Mouse (Mus musculus) CH12.LX (cell line): ENCODE measurements around the gene Psmd3. TPM values are rescaled to one million over a fixed set of nuclear protein-coding genes. Genes with fewer than 3 reads are reported as not detected.
A peak's percentile ranks its signal among the peaks of the same experiment; 100 is the strongest.

ENCODE experiments used
- DNase-seq: peaks from one replicate; pipeline ENCODE4 v3.0.0-alpha.2; 2013; ENCODE audit errors: extremely low read depth
- H3K27ac ChIP-seq: 2 replicates; pipeline ENCODE4 v1.5.1; 2012; ENCODE audit warnings: low read depth, mild to moderate bottlenecking, control low read depth, moderate library complexity; ENCODE audit not compliant: insufficient read depth
- H3K27me3 ChIP-seq: replicated peaks from 2 replicates; pipeline ENCODE3; 2012; ENCODE audit warnings: inconsistent platforms
- H3K36me3 ChIP-seq, 2 experiments: replicated peaks in 1 of 2; 2 replicates each; pipeline versions ENCODE3 to v1.6.1; 2012; ENCODE audit warnings: inconsistent platforms in 1 of 2, low read length in 1 of 2, mild to moderate bottlenecking in 1 of 2, mixed read lengths in 1 of 2, moderate library complexity in 1 of 2; ENCODE audit not compliant: control insufficient read depth in 1 of 2, insufficient read depth in 1 of 2
- H3K4me1 ChIP-seq, 2 experiments: 2 replicates each; pipeline ENCODE4 v1.6.1; 2012; ENCODE audit warnings: inconsistent platforms in 1 of 2, moderate library complexity in 1 of 2; ENCODE audit not compliant: insufficient read depth in 2 of 2, control insufficient read depth in 1 of 2
- H3K4me2 ChIP-seq: 2 replicates; pipeline ENCODE4 v1.6.1; 2012; ENCODE audit warnings: low read depth, mild to moderate bottlenecking, control low read depth; ENCODE audit not compliant: poor library complexity, insufficient read depth, severe bottlenecking
- H3K4me3 ChIP-seq, 3 experiments: fragments of 150-350 bp in 1 of 3; sonication (generic) in 1 of 3; replicated peaks in 1 of 3; 2 replicates each; pipeline versions ENCODE3 to v1.5.1; 2011 to 2012; ENCODE audit warnings: low read depth in 2 of 3, low read length in 2 of 3, mild to moderate bottlenecking in 2 of 3, moderate library complexity in 2 of 3, control low read depth in 1 of 3, improper control_type of control experiment in 1 of 3, inconsistent platforms in 1 of 3, mixed read lengths in 1 of 3; ENCODE audit not compliant: poor library complexity in 1 of 3
- H3K79me2 ChIP-seq: replicated peaks from 2 replicates; pipeline ENCODE4 v1.6.1; 2012; ENCODE audit warnings: mild to moderate bottlenecking, moderate library complexity; ENCODE audit not compliant: control insufficient read depth, poor library complexity, insufficient read depth, severe bottlenecking; ENCODE audit errors: extremely low read depth
- H3K9ac ChIP-seq: 2 replicates; pipeline ENCODE4 v1.6.1; 2012; ENCODE audit warnings: low read depth, mild to moderate bottlenecking, control low read depth, moderate library complexity; ENCODE audit not compliant: insufficient read depth
- H3K9me3 ChIP-seq: replicated peaks from 2 replicates; pipeline ENCODE3; 2012; ENCODE audit warnings: low read length, inconsistent platforms, mixed read lengths
- CHD1 ChIP-seq: IDR thresholded peaks from 2 replicates; pipeline ENCODE4 v1.6.1; 2012; ENCODE audit warnings: low read depth, low read length, improper control_type of control experiment, inconsistent platforms
- CHD2 ChIP-seq: IDR thresholded peaks from 2 replicates; pipeline ENCODE4 v1.6.1; 2011; ENCODE audit warnings: low read length, improper control_type of control experiment
- CTCF ChIP-seq, 2 experiments: IDR thresholded peaks in 1 of 2; conservative IDR thresholded peaks in 1 of 2; 2 replicates each; pipeline ENCODE4 v1.5.1; 2011 to 2012; ENCODE audit warnings: low read depth in 2 of 2, low read length in 2 of 2, improper control_type of control experiment in 1 of 2, inconsistent platforms in 1 of 2, mild to moderate bottlenecking in 1 of 2, moderate library complexity in 1 of 2
- E2F4 ChIP-seq: IDR thresholded peaks from 2 replicates; pipeline ENCODE4 v1.6.1; 2011; ENCODE audit warnings: low read depth, low read length, improper control_type of control experiment; ENCODE audit not compliant: insufficient replicate concordance
- EP300 ChIP-seq: IDR thresholded peaks from 2 replicates; pipeline ENCODE4 v1.6.1; 2011; ENCODE audit warnings: low read length, improper control_type of control experiment
- GABPA ChIP-seq: IDR thresholded peaks from 2 replicates; pipeline ENCODE4 v1.6.1; 2012; ENCODE audit warnings: low read depth, low read length, improper control_type of control experiment, inconsistent platforms; ENCODE audit not compliant: insufficient replicate concordance
- HCFC1 ChIP-seq: IDR thresholded peaks from 2 replicates; pipeline ENCODE4 v1.6.1; 2012; ENCODE audit warnings: low read depth, mild to moderate bottlenecking, inconsistent platforms, low read length, improper control_type of control experiment
- JUN ChIP-seq: IDR thresholded peaks from 2 replicates; pipeline ENCODE4 v1.6.1; 2011; ENCODE audit warnings: low read depth, mild to moderate bottlenecking, low read length, improper control_type of control experiment, moderate library complexity; ENCODE audit not compliant: insufficient read depth
- JUND ChIP-seq: conservative IDR thresholded peaks from 2 replicates; pipeline ENCODE4 v1.6.1; 2011; ENCODE audit warnings: low read depth, low read length, improper control_type of control experiment
- MAFK ChIP-seq: IDR thresholded peaks from 2 replicates; pipeline ENCODE4 v1.6.1; 2011; ENCODE audit warnings: low read length, improper control_type of control experiment; ENCODE audit not compliant: insufficient replicate concordance
- MAX ChIP-seq: IDR thresholded peaks from 2 replicates; pipeline ENCODE4 v1.6.1; 2011; ENCODE audit warnings: low read length, improper control_type of control experiment
- MAZ ChIP-seq: IDR thresholded peaks from 2 replicates; pipeline ENCODE4 v1.6.1; 2012; ENCODE audit warnings: low read depth, mild to moderate bottlenecking, inconsistent platforms, low read length, improper control_type of control experiment, moderate library complexity
- MEF2A ChIP-seq: IDR thresholded peaks from 2 replicates; pipeline ENCODE4 v1.6.1; 2014; ENCODE audit warnings: low read depth, mild to moderate bottlenecking, inconsistent platforms, low read length, improper control_type of control experiment, borderline replicate concordance
- NRF1 ChIP-seq: IDR thresholded peaks from 2 replicates; pipeline ENCODE4 v1.6.1; 2014; ENCODE audit warnings: low read depth, mild to moderate bottlenecking, inconsistent platforms, low read length, improper control_type of control experiment, moderate library complexity
- PAX5 ChIP-seq: IDR thresholded peaks from 2 replicates; pipeline ENCODE4 v1.6.1; 2012; ENCODE audit warnings: low read length, inconsistent platforms, mixed read lengths
- TCF12 ChIP-seq: IDR thresholded peaks from 2 replicates; pipeline ENCODE4 v1.6.1; 2014; ENCODE audit warnings: low read depth, mild to moderate bottlenecking, inconsistent platforms, low read length, improper control_type of control experiment
- USF1 ChIP-seq: IDR thresholded peaks from 2 replicates; pipeline ENCODE4 v1.6.1; 2014; ENCODE audit warnings: low read depth, mild to moderate bottlenecking, inconsistent platforms, low read length, improper control_type of control experiment
- USF2 ChIP-seq: conservative IDR thresholded peaks from 2 replicates; pipeline ENCODE4 v1.6.1; 2011; ENCODE audit warnings: low read depth, low read length, improper control_type of control experiment
- dilution Hi-C: fragments of 300-500 bp; cut with MboI; formaldehyde crosslinking; loops from 2 replicates; pipeline ENCODE4 v1.14.3; 2020; ENCODE audit warnings: low sequenced_read_pairs; ENCODE audit not compliant: extremely low pct_unique_long_range_greater_than_20kb, extremely low pct_ligation_motif_present
- in situ Hi-C: fragments of 300-500 bp; cut with MboI; formaldehyde crosslinking; loops from 3 replicates; pipeline ENCODE4 v1.14.3; 2019; ENCODE audit warnings: low sequenced_read_pairs, low pct_ligation_motif_present, low pct_unique_long_range_greater_than_20kb, mixed read lengths
- polyA plus RNA-seq: library from polyadenylated mRNA; unstranded; fragments of >175 nt; gene quantifications from 2 replicates; pipeline ENCODE4 v1.2.1, GENCODE M21; 2012; ENCODE audit warnings: low read depth; ENCODE audit not compliant: insufficient read length
- total RNA-seq, 2 experiments: library from RNA; depleted of rRNA; stranded (reverse); fragments of 300-350 nt in 1 of 2; fragments of >200 nt in 1 of 2; gene quantifications; 2 replicates each; pipeline ENCODE4 v1.2.3; 2012 to 2014

Gene Psmd3
- total and polyA plus RNA-seq, 3 experiments = 166 to 354 (median 291) TPM

- no peaks in the 10 kb centered on the region for H3K79me2 ChIP-seq
- H3K4me1 ChIP-seq = peaks cover 6 to 7% of the 10 kb centered on the region in 2 experiments
- H3K27ac ChIP-seq = no peak overlapping the region
- H3K9ac ChIP-seq = no peak overlapping the region
- DNase-seq = no peak
- in situ Hi-C loops = no loop called here
- peaks cover 11% of the 10 kb centered on the region for H3K9me3 ChIP-seq
- H3K27me3 ChIP-seq = peaks cover 69% of the 10 kb centered on the region
- no peaks in the 10 kb centered on the region for H3K36me3 ChIP-seq
- H3K4me2 ChIP-seq = no peak overlapping the region
- H3K4me3 ChIP-seq = no peak overlapping the region
- TF ChIP-seq MAX = no peak
- no peak for TF ChIP-seq MEF2A
- no peak for TF ChIP-seq CHD1
- TF ChIP-seq MAZ = no peak
- no peak for TF ChIP-seq GABPA
- TF ChIP-seq NRF1 = no peak
- no peak for TF ChIP-seq EP300
- TF ChIP-seq E2F4 = no peak
- no peak for TF ChIP-seq CHD2
- TF ChIP-seq JUND = no peak
- TF ChIP-seq CTCF (conservative IDR thresholded peaks at IDR 0.05 in 1 of 2, IDR thresholded peaks at IDR 0.05 in 1 of 2; ENCODE audit: low read depth in 2 of 2, low read length in 2 of 2) = no peak
- no peak for TF ChIP-seq PAX5
- no peak for TF ChIP-seq HCFC1
- TF ChIP-seq TCF12 = no peak
- TF ChIP-seq JUN = no peak
- TF ChIP-seq USF1 = no peak
- TF ChIP-seq USF2 = no peak
- dilution Hi-C loops = no loop called here
Measured at GRCm38 (mm10) chr11:98738925-98739324, 56.6 kb downstream of the Psmd3 start.

DNA sequence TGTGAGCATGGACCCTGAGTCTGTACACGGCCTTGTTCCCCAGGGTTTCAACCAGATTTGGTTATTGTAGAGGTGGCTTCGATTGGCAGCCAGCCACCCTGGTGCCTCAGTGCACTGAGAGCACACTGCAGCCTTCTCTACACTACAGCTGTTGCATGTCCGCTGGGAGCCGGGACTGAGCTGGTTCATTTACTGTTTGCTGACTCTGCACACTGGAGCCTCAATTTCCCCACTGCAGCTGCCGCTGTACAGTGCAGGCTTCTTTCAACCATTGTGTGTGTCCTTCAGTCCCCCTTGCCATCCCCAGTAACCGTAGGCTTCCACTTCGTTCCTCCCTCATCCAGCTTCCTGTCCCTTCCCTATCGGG, 57.7 kb downstream of the Psmd3 start:
- DNase-seq = no peak
- peaks cover 6 to 7% of the 10 kb centered on the region in 2 experiments for H3K4me1 ChIP-seq
- H3K36me3 ChIP-seq = no peaks in the 10 kb centered on the region
- H3K4me2 ChIP-seq = no peak overlapping the region
- H3K27me3 ChIP-seq = peaks cover 70% of the 10 kb centered on the region
- H3K79me2 ChIP-seq = no peaks in the 10 kb centered on the region
- H3K27ac ChIP-seq = no peak overlapping the region
- H3K9me3 ChIP-seq = peaks cover under 1% of the 10 kb centered on the region
- H3K9ac ChIP-seq = no peak overlapping the region
- TF ChIP-seq CHD1 = no peak
- peak; percentile 30; the same call in 1 of the 2 replicates for TF ChIP-seq MAFK
- in situ Hi-C loops = no loop called here
- dilution Hi-C loops = no loop called here
- H3K4me3 ChIP-seq = no peak overlapping the region
